Mouse (Mus musculus) B cell, adult 2 months (primary cell): ENCODE data around the gene Epb41l1.
"Not testable (repeated sequence)": the region's sequence is repeated elsewhere in the genome, so short reads cannot be mapped to it uniquely, and the experiment has no call there.

Experiments used
- DNase-seq, 2 experiments: peaks; one replicate each; pipeline ENCODE4 v3.0.0; 2022

The Epb41l1 gene

DNA sequence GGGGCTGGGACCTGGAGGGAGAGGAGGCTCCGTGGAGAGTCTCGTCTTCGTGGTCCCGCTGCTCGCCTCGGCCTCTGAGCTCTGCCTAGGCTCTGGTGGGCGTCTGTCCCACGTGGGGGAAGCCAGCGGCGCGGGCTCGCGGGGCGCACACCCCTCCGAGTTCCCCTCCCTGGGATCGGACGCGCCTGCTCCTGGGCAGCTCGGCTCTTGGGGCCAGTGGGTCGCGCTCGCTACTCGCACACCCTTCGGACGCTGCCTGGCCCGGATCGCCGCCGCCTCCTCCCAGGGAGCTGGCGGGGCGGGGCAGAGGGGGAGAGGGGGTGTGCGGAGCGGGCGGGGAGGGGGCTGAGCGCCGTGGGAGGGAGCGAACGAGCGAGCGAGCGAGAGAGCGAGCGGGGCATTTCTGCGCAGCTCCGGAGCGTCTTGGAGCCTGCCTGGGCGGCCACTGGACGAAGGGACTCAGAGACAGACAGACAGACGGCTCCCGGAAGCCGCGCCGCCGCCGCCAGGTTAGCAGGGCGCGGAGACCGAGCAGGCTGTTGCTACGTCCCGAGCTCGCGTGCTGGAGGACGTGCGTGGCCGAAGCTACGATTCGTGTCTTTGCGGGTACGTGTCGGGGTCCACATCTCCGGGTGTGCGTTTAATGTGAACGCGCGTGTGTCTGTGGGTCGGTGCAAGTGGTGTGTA is at the start of gene Epb41l1:
Epb41l1 (plus strand) TSS at position 216 of the 687 bp plus-strand sequence.
- peak; percentile 37 to 42 for DNase-seq

DNA sequence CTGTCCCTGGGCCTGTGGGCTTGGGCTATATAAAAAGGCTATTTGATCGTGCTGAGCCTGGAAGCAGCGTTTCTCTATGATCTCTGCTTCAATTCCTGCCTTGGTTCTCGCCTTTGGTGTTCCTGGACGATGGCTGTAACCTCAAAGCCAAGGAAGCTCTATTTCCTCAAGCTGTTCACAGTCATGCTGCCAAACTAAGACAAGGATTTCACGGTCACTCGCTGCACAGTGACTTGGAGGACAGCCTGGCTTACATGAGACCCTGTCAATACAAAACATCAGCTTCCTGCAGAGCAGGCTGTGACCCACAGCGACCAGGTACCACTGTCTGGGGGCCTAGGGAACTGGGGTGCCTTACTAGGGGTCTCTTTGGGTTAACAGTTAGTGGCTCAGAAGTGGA is 43.8 kb upstream of the Epb41l1 start:
- DNase-seq, result no peak

DNA sequence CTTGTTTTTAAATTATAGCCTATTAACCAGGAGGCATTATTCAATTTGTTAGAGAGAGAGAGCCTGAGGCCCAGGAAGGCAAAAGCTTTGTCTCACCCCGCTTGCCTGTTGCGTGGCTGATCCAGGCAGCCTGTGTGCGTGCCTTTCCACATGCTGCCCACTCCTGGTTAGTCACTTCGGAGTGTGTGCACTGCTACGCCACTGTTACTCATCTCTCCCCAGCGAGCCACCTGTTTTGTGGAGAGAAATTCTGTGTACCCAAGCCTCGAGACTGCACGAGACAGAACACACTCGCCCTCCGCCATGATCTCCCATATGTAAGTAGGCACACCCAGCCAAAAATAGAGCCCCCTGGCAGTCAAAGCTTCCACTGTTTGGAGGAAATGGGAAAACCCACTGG is 40.8 kb upstream of the Epb41l1 start:
- DNase-seq, result no peak

DNA sequence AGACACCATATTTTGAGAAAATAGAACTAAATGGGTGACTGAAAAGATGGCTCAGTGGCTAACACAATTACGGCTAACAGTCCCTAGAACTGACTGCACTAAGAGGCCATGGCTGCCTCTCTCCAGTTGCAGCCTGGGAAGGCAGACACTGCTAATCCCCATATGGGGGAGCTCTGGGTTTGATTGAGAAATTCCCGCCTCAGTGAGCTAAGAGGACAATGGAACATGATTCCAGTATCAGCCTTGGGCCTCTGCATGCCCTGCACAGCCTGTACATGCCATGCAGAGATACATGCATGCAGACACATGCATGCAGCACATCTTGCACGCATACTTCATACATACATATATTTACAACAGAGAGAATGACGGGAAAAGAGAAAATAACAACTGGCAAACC is 39.4 kb upstream of the Epb41l1 start:
- DNase-seq, result no peak

DNA sequence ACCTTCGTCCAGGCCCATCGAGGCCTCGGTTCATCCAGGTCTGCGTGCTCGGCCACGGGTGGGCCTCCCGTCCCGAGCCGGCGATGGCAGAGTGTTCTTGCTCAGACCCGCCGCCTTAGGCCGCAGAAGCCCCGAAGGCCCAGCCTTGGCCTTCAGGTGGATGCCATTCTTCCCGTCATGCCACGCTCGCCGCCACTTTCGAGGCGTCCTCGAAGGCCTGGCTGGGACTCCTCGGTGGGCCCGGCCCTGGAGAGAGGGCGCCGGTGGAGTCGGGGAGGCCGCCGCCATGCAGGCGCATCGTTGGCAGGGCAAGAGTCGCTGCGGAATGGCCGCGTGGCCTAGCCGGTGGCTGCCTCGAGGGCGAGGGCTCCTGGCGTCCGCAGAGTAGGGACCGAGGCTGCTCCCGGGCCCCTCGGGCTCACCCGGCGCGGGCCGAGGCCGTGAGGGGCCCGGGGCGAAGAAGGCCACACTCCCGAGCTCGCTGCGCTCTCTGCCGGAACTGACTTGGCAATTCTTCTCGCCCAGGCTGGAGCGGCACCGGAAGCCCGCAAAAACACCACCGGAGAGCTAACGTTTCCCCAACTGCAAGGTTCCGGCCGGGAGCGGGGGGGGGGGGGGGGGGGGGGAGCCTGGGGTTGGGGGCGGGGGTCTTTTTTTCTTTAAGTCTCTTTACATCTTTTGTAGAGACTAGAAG is 28.1 kb upstream of the Epb41l1 start:
- DNase-seq, result peak; percentile 75 to 79

DNA sequence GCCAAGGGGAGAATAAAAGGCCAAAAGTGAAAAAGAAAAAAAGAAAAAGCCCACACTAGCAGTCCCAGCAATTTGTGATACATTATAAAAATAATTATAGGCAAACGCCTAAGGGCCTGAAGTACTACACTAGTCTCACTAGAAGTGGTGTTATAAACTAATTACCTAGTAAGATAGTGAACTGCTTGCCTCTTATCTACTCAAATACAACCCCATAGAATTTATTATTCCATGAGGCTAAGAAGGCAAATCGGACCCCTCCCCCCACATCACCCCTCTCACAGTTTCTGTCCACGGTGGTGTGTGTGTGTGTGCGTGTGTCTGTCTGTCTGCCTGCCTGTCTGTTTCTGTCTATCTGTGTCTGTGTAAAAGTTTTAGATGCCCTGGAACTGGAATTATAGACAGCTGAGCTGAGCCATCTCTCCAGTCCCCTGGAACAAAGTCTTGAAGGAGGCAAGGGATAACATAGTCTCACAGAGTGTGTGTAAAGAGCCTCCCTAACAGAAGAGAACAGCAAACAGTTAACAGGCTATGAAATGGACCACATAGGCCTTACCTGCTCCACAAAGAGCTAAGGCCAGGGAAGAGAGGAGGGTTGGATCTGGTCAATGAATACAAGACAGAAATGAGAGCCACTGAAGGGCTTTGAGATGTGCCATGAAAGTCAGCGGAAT is 27.4 kb upstream of the Epb41l1 start:
- DNase-seq, result peak in 1 of 2 experiments; percentile 5

DNA sequence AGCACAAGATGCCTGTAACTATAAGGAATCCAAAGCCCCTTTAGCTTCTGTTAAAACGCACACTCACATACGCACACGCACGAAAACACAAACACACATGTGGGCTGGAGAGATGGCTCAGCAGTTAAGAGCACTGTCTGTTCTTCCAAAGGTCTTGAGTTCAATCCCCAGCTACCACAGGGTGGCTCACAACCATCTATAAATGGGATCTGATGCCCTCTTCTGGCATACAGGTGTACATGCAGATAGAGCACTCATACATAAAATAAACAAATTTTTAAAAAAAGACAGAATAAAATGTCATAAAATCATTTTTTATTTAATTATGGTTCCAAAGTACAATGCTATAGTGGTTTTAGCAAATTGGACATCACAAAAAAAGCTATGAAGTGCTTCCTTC is 26.4 kb upstream of the Epb41l1 start:
- DNase-seq, result peak; percentile 15 to 29

DNA sequence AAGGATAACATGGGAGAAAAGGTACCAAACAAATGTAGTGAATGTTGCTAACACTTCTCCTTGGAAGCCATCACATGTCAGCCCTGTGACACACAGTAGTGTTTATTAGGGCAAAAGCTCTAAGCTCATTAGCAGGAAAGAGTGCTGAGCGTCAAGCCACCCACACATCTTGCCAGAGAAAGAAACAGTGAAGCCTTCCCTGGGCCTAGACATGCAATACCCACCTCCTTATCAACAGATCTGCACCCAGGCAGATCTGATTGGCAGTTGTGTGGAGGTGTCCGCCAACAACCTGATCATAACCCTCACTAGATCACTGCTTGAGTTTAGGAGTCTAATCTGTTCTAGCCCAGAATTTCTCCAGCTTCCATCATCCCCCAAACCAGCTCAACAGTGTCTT is 24.6 kb upstream of the Epb41l1 start:
- no peak for DNase-seq

DNA sequence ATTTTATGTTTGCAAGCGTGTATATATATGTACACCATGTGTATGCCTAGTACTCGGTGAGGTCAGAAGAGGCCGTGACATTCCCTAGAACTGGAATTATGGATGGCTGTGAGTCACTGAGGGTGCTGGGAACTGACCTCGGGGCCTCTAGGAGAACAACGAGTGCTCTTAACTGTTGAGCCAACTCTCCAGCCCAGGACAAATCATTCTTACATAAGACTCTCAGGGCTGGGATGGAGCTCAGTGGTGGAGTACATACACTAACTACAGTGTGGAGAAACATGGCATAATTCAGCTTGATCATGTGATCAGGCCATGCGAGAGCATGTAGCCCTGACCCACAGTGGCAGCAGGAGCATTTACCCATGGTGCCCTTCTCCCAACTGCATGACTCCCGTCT is 22.7 kb upstream of the Epb41l1 start:
- no peak for DNase-seq

DNA sequence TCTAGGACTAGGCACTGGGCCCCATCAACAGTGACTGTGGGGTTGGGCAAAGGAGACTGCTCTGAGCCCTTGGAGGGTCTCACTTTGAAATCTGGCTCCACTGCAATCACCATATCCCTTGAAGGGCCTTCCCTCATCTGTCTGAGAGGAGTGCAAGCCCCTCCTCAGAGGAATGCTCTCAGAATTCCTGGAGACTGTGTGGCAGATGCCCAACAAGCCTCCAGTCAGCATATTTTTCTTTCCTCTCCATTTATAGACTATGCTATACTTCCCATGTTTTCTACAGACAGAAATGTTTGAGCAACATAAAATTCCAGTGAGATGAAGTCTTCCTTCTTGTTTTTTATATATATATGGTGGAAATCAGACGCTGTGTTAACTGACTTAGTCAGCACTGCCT is 21.2 kb upstream of the Epb41l1 start:
- no peak for DNase-seq

DNA sequence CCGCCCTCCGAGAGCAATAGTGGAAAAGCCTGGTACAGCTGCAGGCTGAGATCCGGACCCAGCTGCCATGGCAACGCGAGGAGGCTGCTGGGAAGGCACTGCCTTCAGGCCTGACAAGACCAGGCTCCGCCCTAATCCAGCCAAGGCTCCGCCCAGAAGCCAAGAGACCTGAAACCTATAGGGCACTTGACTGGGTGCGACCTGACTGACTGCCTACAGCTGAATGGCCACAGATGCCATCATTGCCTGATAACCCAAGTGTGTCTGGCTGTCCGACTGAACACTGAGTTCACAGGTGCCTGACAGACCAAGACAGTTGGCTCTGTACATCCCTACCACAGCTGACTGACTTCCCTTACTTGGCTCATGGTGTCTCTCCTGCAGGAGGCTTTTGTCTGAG is 19.4 kb upstream of the Epb41l1 start:
- peak; percentile 76 to 77 for DNase-seq

DNA sequence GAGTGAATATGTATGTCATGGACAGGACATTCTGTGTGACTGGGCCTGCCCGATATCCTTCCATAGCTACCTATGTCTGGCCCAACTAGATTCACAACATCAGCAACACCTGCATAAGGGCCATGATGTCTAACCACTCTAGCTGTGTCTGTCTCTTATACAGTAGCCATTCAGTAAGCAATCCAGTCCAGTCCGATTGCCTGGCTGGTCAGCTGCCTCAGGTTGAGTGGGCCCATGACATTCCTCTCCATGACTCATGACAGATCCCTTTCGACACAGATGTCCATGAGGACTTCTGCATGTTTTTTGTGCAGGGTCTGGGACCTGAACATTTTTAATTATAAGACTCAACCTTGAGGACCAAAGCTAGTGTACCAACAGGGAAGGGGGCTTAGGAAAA is 18.7 kb upstream of the Epb41l1 start:
- no peak for DNase-seq

DNA sequence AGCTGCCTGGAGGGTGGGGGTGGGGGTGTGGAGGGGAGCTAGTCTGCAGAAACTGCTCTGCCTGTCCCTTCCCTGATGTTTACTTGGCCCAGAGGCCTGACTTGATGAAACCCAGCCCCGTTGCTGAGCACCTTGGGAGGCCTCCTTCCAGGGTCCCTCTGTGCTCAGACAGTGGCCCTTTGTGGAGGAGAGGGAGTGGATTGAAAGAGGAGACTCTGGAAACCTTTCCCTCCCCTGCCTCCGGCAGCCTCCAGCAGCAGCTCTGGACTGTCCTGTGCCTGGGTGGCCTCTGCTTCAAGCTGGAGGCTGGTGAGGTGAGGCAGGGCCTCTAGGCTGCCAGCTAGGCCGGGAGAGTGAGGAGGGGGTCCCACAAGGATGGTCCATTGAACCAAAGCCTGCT is 13.7 kb upstream of the Epb41l1 start:
- DNase-seq, result no peak

DNA sequence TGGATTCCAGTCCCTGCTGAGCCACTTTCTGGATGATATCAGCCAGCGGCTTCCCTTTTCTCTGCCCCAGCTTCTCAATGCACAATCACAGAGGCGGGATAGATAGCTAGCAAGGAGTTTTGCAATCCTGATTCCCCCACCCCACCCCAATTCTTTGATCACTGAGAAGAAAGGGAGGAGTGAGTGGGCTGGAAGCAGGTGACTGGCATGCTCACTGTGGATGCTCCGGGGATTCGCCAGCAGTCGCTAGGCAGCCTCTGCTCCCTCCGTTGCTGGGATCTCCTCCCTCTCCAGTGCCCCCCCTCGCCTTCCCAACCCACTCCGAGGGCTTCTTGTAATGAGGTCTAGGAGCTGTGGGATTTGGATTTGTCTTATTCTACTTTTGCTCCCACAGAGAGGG is 12.5 kb upstream of the Epb41l1 start:
- DNase-seq, result no peak

DNA sequence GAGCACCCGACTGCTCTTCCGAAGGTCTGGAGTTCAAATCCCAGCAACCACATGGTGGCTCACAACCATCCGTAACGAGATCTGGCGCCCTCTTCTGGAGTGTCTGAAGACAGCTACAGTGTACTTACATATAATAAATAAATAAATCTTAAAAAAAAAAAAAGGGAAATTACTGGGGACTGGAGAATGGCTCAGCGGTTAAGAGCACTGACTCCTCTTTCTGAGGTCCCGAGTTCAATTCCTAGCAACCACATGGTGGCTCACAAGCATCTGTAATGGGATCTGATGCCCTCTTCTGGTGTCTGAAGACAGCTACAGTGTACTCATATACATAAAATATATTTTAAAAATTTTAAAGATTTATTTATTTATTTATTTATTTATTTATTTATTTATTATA is 9.4 kb upstream of the Epb41l1 start:
- DNase-seq, result not testable (repeated sequence)

DNA sequence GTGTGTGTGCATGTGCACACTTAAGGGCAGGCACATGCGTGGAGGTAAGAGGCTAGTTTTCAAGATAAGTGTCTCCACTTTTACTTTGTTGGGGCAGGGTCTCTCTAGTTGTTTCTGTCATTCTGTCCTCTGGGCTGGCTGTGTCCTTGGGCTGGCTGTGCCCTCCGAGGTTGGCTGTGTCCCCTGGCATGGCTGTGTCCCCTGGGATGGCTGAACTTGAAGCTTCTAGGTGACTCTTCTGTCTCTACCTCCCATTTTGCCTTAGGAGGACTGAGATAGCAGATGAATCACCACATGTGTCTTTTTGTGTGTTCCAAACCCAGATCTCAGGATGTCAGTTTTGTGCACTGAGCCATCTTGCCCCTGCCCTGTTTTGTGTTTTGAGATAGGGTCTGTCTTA is 5.7 kb upstream of the Epb41l1 start:
- DNase-seq, result no peak

DNA sequence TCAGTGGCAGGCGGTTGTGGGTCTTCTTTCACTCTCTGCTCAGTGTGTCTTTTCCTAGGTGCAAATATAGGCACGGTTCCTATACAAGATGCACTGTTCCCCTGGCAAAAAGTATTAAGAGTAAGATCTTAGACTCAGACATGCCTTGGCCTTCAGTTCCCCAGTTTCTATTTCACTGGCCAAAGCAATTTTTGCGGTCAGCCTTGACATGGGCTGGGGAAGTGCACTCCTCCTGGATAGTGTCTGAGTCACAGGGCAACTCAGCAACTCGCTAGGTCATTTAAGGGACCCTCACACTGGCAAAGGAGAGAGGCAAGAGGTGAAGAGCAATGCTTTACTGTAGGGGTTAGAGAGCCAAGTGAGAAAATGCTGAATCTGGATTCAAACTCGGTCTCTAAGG is 5.0 kb upstream of the Epb41l1 start:
- DNase-seq, result no peak

DNA sequence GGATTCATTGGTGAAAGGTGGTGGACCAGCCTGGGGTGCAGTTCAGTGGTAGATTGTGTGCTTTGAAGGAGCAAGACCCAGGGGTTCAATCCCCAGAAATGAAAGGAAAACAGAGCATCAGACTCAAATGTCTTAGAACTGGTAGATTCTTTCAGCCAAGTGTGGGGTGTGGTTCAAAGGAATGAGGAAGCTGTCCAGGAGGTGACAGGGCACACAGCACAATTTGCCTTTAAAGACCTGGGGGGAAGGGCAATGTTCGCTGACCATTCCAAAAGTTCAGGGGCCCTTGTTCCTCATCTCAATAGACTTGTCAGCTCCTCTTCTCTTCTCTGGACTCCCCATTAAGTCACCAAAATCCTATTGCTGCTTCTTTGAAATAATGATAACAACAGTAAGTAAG is 3.5 kb upstream of the Epb41l1 start:
- no peak for DNase-seq

DNA sequence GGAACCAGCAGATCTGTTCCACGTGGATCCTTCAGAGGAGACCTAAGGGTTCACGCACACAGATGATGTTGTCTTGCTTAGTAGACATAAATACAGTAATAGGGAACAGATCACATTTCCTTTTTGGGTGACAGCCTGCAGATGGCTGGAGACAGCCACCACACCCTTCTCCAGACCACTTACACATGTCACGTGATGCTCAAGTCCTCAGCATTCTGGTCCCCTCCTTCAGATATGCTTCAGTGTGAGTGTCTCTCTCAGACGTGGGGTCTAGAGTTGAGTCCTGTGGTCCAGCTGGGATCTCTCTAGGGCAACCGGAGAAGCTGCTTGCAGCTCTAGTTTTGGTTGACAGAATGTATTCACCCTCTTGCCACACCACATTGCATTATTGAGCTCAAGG is 2.2 kb upstream of the Epb41l1 start:
- no peak for DNase-seq

DNA sequence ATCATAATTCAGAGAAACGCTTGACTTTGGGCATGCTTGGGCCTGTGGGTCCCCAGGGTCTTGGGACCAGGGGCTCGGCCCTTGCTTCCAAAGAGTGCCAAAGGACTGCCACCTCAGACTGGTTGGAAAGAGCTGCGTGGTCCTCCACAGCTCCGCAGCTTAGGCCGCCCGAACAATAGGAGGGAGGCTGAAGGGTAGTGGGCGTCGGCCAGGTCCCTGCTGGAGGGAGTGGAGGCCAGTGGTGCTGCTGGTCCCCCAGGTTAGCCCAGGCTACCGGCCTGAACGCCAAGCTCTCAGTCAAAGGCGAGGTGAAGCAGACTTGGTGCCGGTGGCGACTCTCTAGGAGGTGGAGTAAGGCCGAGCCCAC is 399 bp upstream of the Epb41l1 start:
- no peak for DNase-seq

DNA sequence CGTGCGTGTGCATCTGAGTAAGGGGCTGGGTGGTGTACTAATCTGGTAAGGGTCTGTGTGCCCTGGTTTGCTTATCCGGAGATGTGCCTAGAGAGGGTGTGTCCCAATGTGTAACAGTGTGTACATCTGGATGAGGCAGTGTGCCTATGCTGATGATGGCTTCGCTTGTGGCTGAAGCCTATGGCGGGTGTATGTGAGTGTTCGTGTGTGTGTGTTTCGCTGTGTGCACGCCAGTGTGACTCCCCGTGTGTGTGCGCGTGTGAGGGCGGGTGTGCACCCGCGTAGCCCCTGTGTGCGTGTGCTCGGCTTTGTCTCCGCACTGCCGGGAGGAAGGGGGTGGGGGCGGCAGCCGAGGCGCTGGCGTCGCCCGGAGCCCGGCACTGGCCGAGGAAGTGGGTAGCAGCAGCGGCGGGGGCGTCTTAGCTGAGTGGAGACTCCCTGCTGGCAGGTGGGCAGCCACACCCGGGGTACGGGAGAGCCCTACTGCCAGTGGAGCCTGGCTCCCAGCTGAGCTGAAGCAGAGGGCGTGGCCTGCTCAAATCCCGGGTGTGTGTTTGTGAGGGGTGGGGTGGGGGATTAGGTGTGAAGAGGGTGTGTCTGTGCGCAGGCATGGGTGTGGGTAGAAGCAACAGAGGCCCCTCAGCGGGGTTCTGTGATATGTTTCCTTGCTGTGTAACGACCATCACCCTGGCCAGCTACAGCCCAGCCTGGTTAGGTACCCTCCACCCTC is 837 bp downstream of the Epb41l1 start:
- DNase-seq, result peak; percentile 37 to 44

DNA sequence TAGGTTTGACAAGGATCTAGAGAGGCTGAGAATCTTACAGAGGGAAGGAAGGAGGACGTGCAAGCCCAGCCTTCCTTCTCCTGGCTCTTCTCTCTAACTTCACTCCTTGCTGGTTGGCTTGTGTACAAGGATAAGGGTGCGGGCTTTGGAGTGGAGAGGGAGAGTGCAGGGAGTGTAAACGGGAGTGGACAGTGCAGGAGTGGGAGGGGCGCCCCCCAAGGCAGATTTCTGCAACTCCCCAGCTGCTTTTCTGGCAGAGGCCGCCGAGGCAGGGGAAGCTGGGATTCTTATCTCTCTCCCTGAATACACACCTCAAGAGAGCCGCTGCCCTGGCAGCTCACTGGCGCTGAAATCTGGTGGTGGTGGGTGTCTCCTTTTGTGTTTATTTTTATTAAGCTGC is 1.9 kb downstream of the Epb41l1 start:
- DNase-seq, result no peak

DNA sequence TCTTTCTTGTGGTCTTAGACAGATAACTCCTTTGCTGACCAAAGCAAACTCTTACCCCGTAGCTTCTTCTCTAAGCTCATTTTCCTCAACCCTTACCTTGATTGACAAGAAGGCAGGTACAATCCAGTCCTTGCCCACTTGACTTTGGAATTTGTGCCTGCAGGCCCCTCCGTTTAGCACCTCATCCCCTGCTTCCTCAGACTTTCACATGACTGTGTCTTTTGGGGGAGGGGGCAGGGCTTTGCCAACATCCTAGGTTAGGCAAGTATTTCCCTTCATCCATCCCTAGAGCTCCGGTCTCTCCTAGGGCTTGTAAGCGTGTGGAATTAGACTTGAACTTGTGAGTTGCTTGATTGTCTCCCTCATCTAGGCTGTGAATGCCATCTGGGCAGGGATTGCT is 3.0 kb downstream of the Epb41l1 start:
- no peak for DNase-seq

DNA sequence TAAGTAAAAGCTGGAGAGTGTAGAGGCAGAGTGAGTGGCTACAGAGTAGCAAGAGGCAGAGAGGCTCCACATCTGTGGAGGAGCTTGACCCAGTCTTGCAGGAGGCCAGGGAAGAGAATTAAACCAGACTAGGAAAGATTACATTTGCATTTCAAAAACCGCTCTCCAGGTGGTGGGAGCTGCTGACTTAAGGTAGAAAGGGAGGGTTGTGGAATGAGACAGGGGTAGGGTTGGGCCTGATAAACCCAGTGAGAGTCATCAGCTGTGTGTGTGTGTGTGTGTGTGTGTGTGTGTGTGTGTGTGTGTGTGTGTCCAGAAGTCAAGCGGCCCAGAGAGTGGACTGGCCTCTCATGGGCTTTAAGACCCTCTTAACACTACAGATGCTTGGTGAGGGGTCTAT is 4.9 kb downstream of the Epb41l1 start:
- DNase-seq, result no peak
